8 mouse cellular contexts compared by ENCODE assay signal in the genomic region with DNA sequence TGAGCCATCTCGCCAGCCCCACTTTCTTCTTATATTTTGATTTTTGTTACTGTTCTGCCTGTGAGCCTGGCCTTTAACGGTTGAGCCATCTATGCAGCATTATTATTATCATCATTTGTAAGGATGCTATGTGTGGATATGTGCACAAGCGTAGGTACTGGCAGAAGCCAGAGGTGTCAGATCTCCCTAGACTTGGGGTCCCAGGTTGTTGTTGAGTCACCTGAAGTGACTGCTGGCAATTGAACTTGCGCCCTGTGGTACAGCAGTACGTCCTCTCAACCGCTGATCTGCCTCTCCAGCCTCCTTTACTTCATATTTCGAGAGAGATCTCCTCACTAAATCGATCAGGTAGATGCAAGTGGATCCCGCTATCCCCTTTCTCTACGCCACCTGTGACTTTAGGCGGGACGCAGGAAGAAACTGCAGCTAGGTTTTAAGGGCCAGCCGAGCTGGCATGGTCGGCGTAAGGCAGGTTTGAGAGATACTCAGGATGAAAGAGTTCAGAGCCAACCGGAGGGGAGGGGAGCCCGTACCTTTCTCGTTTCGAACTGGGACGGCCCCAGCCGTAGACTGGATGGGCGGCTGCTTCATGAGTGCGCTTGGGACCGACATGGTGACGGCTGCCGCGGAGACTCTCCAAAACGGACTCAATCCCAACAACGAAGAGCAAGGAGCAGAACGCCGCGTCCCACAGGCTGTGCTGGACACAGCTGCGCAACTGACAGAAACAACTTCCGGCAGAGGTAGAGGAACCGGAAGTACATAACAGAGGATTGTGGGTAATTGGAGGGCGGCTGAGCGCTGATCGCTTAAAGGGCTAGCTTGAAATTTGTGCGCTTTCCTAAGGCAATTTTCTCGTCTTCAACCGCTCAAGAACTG. TPM values are rescaled to one million over a fixed set of nuclear protein-coding genes. Genes with fewer than 3 reads are reported as not detected.
DNase-seq lines count a peak whose midpoint lies in the region; ATAC-seq and TF ChIP-seq lines count a peak whose summit lies in the region.
"Not testable (repeated sequence)": the region's sequence is repeated elsewhere in the genome, so short reads cannot be mapped to it uniquely, and the experiment has no call there.

Gene Mfap1b (minus strand): TSS at position 767 of the 879 bp plus-strand sequence.

- not testable (repeated sequence) for H3K9me3 ChIP-seq in ES-E14 (ENCODE audit: control insufficient read depth, insufficient read depth, low read depth, low read length); forebrain, embryonic 15.5 days

- not testable (repeated sequence) for H3K36me3 ChIP-seq in ES-E14 (ENCODE audit: control insufficient read depth, insufficient read depth, low read length, poor library complexity, severe bottlenecking); forebrain, embryonic 15.5 days

- H3K4me2 ChIP-seq in forebrain, embryonic 15.5 days (replicated peaks): peak within 1 kb of the TSS; percentile 73

- peak within 1 kb of the TSS; percentile 82 for H3K9ac ChIP-seq in ES-E14 (ENCODE audit: insufficient read depth, low read depth, low read length, poor library complexity, severe bottlenecking)
- peak within 1 kb of the TSS; percentile 66 for H3K9ac ChIP-seq in forebrain, embryonic 15.5 days (replicated peaks)

- in situ Hi-C loops in ES-E14 (cut with MboI; ENCODE audit: low sequenced_read_pairs in 2 of 2, unreplicated experiment in 2 of 2): not testable (repeated sequence)

- peak; percentile 98 for TF ChIP-seq POLR2A in lung, adult 2 months (IDR thresholded peaks at IDR 0.05; ENCODE audit: borderline replicate concordance, extremely low read depth, low read depth, low read length)

- peak; percentile 97 for ATAC-seq in forebrain, embryonic 15.5 days (replicated peaks)
- ATAC-seq in neutrophil, adult 5-6 weeks (ENCODE audit: extremely low read depth, insufficient number of reproducible peaks, low FRiP score, poor library complexity, severe bottlenecking): peak; percentile 97

- WGBS in forebrain, embryonic 15.5 days: 5% methylated on average over 41 of the region's 41 CpGs
- 4% methylated on average over 41 of the region's 41 CpGs for WGBS in lung, adult 2 months

- intact Hi-C loops in heart, postnatal 25 days (cut with DNase I): loop anchor here (1.0 kb wide), 2 partner anchors 24 to 34 kb away; partner anchors contain the start of gene Serf2

- not testable (repeated sequence) for H3K4me1 ChIP-seq in ES-E14 (ENCODE audit: control insufficient read depth in 2 of 2, insufficient read depth in 2 of 2, low read length in 2 of 2, poor library complexity in 1 of 2); forebrain, embryonic 15.5 days; lung, adult 2 months (ENCODE audit: control insufficient read depth, insufficient read depth, low read length)

- not testable (repeated sequence) for H3K27me3 ChIP-seq in forebrain, embryonic 15.5 days

- not testable (repeated sequence) for TF ChIP-seq CTCF in lung, adult 2 months (IDR thresholded peaks at IDR 0.05; ENCODE audit: insufficient read depth, low read length)

- peak; percentile 78 for DNase-seq in ES-E14 (ENCODE audit: low read depth, low spot score)
- peak; percentile 81 for DNase-seq in cerebellum, adult 11-12 months
- DNase-seq in heart, postnatal 25 days (ENCODE audit: low spot score): peak; percentile 62
- peak; percentile 81 to 93 for DNase-seq in layer of hippocampus, adult 18-20 months (ENCODE audit: low spot score in 2 of 2)
- DNase-seq in lung, adult 2 months: peak; percentile 70
- DNase-seq in thymus, adult 18-20 months: peak; percentile 56 to 71

- peak within 1 kb of the TSS; percentile 69 to 90 for H3K4me3 ChIP-seq in ES-E14 (ENCODE audit: insufficient read depth in 1 of 2, low read depth in 1 of 2, low read length in 2 of 2, poor library complexity in 1 of 2, severe bottlenecking in 1 of 2)
- H3K4me3 ChIP-seq in forebrain, embryonic 15.5 days: peak within 1 kb of the TSS; percentile 70
- peak within 1 kb of the TSS; percentile 79 for H3K4me3 ChIP-seq in lung, adult 2 months (replicated peaks; ENCODE audit: extremely low read depth, low read depth, low read length)

- not testable (repeated sequence) for H3K27ac ChIP-seq in ES-E14 (ENCODE audit: insufficient read depth, low read depth, low read length, poor library complexity, severe bottlenecking)
- H3K27ac ChIP-seq in forebrain, embryonic 15.5 days (replicated peaks): peak within 1 kb of the TSS; percentile 80

TF ChIP-seq in ES-E14, 5 proteins besides CTCF, POLR2A, EP300 and RAD21:
- TF ChIP-seq HCFC1 (IDR thresholded peaks at IDR 0.05; ENCODE audit: borderline replicate concordance, insufficient read depth, low read length): peak; percentile 60; the same call in 1 of the 2 replicates

RNA-seq across cellular contexts. Expression of gene Mfap1b, which starts in this region (rescaled TPM):
- 15.8 and 23.2 TPM in 2 replicates for total RNA-seq in ES-E14 (2012; rRNA removed)
- 69.9 and 73.1 TPM in 2 replicates for polyA plus RNA-seq in forebrain, embryonic 15.5 days (2015; fragmentation: Nextera tagmentation; extraction: Ambion mirVana)
- total RNA-seq in heart, postnatal 25 days (2021): 10 to 100 TPM; 29.1 to 30.2 TPM
- total RNA-seq in layer of hippocampus, adult 18-20 months (2021): 10 to 100 TPM; 47.8 to 52.9 TPM
- 3.3 and 5.1 TPM in 2 replicates for polyA plus RNA-seq in lung, adult 2 months (2012; rRNA removed)
- 120 and 128 TPM in 2 replicates for total RNA-seq in neutrophil, adult 5-6 weeks (2017)

Comparison
In these comparisons a context has a peak if more than half of its experiments do, and no peak if none do; other contexts are left out.
1. RNA of gene Mfap1b (polyA plus RNA-seq): 69.9 to 73.1 TPM in forebrain, embryonic 15.5 days; 3.3 to 5.1 TPM in lung, adult 2 months; every median in the first group is over 10 times any median in the second.
2. Peak in every context shown above with its lines, with median percentiles within 50 percentile points of each other: DNase-seq and H3K4me3 ChIP-seq.